Mouse (Mus musculus) MEL-GATA-1-ER (cell line): ENCODE measurements around the gene Plppr3.

Experiments used
- DNase-seq: peaks from one replicate; pipeline ENCODE4 v3.0.0-alpha.2; 2012; ENCODE audit warnings: low read depth; ENCODE audit errors: extremely low read depth

The Plppr3 gene

DNA sequence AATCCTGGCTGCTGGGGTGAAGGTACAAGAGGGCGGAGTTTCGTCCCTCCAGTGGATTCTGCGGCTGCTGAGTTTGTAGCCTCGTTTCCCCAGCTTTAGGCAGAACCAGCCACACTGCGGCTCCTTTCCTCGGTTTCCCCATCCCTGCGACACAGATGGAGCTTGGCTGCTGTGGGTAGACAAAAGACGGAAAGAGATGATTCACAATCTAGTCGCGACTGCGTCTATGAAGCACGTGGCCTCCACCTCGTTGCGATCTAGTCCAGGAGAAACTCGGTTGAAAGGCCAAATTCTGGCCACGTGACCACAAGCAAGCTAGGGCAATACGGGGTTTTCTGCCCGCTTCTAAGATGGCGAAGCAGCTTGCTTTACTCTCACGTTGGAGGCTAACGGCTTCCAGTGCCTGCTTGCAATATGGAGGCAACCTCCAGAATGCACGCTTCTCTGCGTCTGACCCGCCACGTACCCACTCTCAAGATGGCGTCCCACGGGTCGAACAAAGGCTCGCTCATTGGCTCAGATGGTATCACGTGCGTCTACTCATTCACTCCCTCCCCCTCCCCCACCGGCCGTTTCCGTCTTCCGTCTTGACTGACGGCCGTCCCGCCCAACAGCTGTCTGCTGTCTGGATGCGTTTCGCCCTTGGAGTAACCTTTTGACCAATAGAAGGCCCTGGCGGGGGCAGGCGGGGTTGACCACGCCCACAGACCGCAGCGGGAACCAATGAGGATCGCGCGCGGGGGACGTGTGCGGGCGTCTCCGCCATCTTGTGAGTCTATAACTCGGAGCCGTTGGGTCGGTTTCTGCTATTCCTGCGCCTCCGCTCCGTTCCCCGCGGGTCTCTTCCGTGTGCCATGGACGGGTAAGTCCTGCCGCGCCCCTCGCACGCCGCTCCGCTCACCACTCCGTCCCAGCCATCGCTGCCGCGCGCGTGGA is 20.3 kb downstream of the Plppr3 start, which contains the start of gene Ptbp1:
TSS of gene Ptbp1 (plus strand) at position 568 of the 936 bp plus-strand sequence.
- peak; percentile 98 for DNase-seq

DNA sequence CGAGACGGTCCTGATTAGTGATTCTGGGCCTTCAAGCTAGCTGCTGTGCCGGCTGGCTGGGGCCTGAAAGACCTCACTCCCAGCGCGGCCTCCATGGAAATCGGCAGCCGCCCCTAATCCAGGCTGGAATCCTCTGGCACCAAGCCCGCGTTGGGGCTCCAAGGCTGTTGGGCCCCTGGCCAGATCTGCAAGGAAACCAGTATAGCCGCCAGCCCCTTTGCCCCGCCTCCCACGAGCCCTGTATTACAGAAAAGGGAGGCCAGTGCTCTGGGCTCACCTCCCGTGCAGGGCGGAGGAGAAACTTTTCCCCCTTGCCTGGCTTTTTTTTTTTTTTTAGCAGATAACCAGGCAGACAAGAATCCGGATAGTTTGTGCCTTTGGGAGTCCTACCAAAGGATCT is 21.0 kb downstream of the Plppr3 start:
- DNase-seq = no peak

DNA sequence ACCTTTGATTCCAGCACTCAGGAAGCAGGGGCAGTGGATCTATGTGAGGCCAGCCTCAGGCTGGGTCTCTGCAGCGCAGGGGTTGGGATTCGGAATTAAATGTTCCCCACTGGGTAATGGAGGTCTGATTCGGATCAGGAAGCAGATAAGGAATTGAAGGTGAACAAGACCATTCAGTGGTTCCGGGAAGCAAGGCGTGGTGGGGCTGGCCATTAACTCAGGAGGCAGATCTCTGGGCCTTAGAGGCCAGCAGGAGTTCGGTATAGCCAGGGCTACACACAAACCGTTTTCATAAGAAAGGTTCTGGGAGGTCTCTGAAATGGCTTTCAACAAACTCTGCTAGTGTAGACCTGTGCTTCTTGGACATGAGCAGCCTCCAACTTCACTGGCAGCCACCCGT is 21.6 kb downstream of the Plppr3 start:
- no peak for DNase-seq

DNA sequence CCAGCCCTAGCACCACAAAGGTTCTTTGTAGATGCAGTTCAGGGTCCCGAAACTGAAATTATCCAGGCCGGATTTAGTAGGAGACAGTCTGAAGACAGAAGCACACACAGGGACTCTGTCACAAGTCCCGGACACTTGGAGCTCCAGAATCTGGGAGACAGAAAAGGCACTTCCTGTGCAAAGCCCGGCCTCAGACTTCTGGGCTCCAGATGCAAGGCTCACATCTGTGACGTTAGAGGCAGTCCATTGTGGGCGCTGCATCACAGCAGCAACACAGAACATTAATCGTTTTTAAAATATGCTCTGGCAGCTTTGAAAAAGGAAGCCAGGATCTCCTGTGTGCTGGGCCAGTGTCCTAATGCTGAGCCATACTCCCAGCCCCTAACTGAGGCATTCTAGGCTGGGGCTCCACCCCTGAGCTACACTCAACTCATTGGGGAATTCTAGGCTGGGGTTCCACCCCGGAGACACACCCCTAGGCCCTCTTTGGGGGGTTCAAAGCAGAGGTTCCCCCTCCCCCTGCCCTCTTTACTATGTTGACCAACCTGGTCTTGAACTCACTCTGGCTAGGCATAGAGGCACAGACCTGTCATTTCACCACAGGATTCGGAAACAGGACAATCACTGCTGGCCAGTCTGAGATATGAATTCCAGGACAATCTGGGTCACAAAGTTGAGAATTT is 22.2 kb downstream of the Plppr3 start:
- no peak for DNase-seq

DNA sequence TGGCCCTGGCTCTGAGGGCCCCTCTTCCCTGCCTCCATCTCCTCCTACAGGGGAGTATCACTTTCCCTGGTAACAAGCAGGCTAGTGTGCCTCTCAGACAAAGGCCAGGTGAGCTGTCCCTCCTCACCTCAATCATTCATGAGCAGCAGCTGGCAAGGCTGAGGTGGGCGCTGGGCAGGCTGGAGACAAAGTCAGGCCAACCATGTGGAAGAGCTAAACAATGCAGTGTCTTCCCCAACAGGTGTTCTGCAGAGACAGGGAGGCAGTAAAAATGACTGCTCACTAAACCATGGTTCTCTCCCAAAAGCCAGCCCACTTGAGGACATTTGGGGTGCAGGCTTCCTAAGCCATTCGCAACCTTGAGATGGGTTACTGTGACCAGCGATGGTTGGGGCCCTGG is 22.8 kb downstream of the Plppr3 start:
- no peak for DNase-seq

DNA sequence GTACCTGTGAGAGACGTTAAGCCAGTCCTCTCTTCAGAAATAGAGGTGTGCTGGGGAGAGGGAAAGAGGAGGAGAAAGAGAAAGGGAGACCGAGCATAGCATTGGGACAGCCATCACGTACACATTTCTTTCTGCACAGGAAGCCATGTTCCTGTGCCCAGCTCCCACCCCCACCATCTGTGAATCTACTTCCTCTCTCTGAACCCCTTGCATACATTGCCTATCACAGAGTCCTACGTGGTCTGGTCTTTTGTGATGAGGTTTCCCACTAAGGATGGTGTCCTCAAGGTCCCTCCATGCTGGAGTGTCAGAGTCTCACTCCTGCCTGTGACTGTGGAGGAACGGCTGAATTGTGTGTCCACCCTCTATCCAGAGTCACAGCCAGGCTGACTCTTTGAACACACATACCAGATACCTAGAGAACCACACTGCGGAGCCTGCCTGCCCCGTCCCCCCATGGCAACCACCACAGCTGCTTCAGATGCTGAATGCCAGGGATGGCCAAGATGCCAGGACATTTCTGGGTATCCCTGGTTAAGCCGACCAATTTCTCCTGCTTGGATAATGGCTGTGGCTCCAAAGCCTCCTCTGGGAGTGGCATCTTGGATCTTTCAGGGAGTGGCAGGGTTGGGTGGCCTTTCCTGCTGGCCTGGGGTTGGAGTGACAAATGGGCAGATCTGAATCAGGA is 24.3 kb downstream of the Plppr3 start:
- no peak for DNase-seq

DNA sequence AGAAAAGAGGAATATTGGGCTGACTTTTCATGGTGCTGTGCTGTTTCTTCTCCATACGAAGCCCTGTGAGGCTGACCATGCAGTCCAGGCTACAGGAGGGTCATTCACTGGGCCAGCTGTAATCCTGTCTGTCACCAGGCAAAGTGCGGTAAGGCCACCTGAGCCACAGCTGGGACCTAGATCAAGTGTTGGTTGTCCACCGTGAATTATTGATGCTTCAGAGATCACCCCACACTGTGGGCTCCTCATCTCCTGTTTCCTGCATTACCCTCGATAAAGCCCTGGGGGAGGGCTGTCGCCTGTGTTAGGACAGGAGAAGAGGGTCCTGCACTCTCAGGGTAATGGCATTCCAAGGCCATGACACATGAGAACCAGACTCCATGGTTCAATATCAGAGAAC is 27.9 kb downstream of the Plppr3 start:
- DNase-seq = no peak

DNA sequence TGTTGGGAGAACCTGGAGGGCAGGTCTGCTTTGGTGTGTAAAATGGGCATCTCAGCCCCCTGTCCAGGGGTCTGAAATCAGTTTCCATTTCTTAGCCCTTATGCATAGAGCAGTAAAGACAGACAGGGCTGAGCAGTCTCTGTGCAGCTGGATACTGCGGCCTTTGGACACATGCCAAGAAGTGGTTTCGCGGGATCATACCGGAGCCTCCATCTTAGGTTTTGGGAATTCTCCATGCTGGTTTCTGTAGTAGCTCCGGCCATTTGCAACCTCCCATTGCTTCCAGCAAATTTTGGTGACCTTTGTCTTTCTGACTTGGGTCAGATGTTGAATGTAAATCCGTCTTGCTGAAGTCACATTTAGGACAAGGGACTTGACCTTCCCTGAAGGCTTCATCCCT is 31.0 kb downstream of the Plppr3 start:
- DNase-seq = no peak

DNA sequence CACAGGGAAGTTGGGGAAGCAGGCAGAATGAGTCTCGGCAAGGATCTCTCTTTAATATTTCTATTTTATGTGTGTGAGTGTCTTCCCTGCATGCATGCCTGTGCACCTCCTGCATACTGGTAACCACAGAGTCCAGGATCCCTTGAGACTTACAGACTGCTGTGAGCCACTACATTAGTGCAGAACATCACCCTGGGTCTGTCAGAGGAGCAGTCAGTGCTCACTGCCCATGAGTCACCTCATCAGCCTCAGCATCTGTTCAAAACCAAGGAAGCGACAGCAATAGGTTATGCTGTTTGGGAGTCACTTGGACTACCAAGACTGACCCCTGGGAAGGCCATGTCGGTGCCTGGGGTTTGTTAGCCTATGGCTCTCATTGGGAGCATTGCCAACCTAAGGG is 32.1 kb downstream of the Plppr3 start:
- no peak for DNase-seq

DNA sequence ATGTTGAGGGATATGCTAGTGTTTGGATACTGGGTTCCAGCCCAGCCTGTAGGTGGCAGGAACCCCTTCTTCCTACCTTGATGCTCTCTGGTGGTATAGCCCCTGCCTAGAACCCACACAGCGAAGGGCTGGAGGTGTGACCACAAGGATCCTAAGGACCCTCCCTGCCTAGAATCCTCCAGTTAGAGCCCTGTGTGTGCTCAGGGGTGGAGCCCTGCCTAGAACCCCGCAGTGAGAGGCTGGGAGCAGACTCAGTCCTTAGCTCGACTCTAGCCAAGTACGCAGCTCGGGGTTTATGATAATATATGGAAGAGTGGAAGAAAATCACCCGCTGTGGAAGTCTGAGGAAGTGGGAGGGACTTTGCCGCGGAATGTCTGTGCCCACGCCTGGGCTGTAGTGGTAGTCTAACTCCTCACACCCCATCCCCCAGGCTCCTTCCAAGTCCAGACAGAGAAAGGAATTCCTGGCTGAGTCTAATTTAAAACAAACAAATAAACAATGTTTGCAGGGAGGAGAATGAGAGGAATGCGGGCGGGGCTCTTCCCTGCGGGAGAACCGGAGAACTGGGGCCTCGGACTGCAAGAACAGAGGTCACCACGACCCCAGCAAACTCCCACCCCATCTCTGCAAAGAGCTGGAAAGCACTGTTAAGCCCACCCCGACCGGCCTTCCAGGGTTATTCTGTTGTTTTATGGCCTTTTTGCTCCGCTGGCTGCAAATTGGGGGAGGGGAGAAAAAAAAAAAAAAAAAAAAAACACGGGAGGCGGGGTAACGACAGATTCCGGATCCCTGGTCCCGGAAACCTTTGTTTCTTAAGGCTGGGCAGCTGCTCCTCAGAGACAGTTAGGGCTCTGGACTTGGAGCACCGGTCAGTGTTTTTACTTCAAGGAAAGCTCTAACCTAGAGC is 33.5 kb downstream of the Plppr3 start:
- DNase-seq = no peak

DNA sequence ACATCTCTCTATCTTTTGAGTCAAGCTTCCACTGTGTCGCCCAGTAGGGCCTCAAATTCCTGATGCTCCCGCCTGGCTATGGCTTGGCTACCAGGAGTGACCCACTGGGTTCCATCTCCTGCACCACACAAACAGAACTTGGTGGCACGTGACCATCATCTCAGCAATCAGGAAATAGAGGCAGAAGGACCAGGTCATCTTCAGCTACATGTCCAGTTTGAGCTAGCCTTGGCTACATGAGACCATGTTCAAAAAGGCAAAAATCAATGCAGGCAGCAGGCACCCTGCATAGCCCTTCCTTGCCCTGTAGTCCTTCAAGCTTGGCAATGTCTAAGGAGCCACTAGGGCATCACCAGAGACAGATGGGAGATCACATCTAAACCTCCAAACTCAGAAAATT is 34.3 kb downstream of the Plppr3 start:
- DNase-seq = no peak

DNA sequence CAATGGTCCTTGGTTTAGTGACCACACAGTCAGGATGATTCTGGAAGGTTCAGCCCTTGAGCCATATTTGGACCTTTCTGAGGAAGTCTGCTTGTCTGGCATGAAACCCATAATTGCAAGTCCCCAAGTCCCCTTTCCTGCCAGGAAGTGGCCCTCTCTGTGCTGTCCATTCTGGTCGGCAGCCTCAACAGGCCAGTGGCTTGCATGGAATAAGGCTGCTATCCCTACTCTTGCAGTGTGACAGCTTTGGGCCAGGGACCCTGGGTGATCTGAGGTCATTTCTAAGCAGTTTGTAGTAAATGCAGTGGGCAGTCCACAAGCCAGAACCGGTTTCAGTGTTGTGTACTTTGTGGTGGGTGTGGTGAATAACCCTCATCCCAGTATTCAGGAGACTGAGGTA is 36.3 kb downstream of the Plppr3 start:
- DNase-seq = no peak

DNA sequence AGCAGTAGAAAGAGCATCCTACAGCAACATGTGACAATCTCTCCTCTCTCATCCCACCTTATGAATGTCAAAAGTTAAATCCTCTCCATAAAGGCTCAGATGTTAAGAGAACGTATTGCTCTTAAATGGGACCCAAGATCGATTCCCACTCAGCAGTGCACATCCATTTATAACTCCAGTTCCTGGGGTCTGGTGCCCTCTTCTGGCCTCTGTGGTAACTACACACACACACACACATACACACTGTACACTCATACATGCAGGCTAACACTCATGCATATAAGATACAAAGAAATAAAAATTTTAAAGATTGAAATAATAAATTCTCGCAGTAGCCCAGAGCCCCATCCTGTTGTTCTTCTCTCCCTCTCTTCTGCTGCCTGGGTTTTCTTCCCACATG is 37.5 kb downstream of the Plppr3 start:
- DNase-seq = no peak

DNA sequence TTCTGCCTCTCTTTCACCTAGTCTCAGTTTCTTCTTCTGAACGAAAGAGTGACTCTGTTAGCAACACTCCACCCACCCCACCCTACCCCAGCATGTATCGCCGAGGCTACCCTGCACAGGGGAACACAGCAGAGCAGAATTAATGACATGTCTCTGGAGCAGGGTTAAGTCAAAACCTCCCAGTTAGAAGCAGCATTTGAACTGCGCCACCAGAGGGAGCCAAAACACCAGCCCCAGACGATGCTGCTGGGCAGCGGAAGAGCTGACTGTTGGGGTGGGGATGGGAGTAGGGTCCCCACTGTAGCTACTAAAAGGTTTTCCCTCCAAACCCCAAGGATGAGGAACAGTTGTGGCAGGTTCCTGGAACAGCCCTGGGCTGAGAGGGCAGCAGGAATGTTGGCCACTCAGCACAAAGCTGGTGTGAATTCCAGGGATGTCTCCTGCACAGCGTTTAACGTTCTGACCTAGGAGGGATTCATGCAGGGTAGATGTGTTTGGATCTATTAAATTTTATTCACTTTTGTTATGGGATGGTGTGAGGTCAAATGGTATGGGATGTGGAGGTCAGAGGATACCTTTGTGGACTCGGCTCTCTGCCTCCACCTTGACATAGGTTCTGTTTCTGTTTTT is 39.5 kb downstream of the Plppr3 start:
- peak; percentile 44 for DNase-seq

DNA sequence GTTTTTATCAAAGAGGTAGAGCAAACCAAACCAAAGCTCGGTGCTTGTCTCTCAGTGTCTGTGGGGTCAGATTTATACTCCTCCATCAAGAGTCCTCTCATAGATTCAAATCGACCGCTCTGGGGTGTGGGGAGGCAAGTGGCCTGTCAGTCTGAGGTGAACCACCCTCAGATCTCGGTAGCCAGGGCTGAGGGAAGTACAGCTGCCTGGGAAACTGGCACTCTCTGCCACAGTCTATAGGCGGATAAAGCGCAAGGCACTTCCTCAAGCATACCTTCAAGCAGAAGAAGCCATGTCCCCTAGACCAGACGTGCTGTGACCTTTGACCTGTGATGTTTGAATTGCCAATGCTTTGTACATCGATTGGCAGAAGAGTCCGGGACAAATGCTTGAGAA is 41.6 kb downstream of the Plppr3 start:
- no peak for DNase-seq

DNA sequence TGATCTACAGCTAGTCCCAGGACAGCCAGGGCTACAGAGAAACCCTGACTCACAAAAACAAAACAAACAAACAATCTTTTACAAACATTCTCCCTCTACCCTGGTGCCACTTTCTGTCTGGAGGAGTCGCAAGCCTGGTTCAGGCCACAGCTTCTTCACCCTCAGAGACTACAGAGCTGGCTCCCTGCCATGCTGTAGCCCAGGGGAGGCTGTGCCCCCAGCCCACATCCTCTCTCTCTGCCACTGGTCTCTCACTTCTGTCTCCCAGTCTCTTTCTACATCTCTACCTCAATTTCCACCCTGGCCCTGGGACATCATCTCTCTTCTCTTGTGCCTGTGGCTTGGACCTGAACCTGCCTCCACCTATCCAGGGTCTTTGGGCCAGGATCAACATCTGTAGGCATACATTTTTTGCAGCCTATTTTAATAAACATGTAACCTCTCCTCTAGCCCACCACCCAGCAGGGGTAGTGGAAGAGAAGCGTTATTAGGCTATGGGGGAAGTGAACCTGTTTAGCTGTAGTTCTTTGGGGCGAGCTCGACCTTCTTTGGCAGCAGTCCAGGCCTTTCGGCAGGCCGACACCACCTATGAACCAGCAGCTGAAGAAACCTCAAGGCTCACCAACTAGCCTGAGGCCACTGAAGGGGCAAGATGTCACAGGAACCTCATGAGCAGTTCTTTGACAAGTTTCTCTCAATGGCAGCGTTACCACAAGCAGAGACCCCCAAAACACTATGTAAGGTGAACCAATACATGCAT is 42.2 kb downstream of the Plppr3 start:
- DNase-seq = no peak

DNA sequence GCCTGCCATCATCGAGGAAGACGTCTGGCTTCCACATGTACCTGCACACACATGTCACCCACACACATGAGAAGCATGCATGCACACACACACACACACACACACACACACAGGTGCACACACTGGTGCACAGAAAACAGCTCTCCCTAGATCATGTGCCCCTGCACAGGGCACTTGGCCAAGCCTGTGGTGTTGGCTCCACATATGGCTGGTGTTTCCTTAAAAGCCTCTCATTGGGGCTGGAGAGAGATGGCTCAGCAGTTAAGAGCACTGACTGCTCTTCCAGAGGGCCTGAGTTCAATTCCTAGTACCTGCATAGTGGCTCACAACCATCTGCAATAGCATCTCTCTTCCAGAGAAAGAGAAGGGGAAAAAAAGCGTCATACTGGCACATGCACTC is 42.9 kb downstream of the Plppr3 start:
- no peak for DNase-seq

DNA sequence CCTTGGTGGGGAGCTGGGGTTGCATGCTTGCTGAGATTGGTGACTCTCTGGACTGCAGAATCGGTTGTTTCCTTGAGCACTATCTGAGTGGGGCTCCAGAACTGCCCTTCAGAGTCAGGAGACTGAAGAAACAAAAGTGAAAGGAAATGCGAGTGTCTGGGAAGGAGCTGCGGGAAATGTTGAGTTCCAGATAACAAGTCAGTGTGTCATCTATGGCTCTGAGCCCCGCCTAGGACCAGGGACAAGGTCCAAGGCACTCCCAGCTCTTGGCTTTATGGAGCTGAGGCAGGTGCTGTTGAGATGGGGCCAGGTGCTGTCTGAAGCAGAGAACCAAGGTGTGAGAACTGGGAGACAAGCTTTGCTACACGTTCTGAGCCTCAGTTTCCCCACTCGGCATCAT is 50.0 kb downstream of the Plppr3 start:
- no peak for DNase-seq

DNA sequence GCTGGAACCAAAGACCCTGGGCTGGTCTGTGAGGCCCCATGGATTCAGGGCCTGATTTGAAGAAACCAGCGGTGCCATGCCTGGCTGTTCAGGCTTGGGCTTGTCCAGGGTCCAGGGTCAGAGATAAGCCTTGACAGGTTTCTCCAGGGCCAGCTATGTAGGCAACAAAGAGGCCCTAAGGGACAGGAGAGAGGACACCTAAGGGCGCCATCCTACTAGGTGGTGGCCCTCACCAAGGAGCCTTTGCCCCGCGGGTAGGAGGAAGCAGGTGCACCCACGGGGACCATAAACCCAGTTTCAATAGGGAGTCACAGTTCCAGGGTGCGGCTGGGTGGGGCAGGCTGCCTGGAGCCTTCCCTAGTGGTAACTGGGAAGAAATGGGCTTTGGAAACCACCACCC is 51.4 kb downstream of the Plppr3 start:
- no peak for DNase-seq

DNA sequence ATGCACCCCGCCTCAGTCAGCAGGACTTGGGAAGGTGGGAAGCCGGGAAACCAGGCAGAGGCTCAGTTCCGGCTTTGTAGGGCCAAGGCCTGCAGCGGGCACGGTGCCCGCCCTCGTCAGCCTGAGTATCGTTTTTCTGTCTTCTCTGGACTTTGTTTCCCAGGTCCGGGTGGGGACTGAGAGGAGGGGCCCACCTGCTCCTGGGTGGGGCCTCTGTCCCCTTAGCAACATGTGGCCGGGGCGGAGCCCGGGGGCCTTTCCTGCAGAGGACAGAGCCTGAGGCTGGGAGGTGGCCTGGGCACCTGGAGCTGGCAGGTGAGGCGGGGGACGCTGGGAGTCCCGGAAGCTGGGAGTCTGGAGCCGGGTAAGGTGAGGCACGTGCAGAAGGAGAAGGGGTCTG is 52.1 kb downstream of the Plppr3 start:
- no peak for DNase-seq
